Mouse (Mus musculus) 416B (cell line): ENCODE measurements around the gene Ttll11.

ENCODE experiments used
- DNase-seq: peaks from one replicate; pipeline ENCODE4 v3.0.0; 2011; ENCODE audit warnings: low read depth

Gene Ttll11

DNA sequence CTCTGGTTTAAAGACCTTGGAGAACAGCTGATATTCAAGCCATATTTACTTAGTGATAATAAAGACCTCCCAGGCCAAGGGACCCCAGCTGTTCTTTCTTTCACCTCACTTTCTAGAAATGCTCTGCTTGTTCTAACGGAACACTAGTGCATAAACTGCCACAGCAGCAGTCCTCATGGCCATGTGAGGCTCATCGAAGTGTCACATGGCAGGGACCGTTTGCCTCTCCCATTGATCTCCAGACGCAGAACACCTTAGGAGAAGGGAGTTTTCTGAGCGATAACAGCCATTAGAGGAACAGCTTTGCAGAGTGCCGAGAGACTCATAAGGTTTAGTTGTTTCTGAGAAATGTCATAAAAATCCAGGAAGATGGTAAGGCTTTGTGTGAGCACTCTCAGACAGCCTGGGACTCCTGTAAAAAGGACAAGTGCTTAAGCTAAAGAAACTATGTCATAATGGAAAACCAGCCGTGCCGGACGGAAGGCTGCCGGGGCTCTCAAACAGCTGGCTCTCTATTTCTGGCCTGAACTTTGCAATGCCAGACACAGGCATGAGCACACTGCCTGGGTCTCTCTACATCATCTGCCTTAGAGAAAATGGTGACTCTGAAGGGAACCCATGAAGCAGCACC is 13.7 kb downstream of the Ttll11 start:
- DNase-seq = no peak

DNA sequence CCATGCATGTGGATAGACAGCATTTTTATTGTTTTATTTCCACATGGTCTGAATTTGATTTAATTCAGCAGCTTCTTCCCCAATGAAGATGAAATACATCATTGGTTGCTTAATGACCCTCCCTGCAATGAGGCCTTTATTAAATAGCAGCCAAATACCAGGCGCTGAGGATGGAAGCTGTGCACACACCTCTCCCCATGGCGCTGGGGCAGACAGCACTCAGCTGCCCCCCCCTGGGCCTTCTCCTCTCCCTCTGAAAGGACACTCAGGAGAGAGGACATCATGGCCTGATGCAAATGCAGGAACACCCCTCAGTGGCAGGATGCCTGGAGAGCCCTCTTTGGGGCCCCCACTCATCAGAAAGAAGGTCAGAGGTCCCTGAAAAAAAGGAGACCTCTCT is 16.4 kb downstream of the Ttll11 start:
- DNase-seq = no peak

DNA sequence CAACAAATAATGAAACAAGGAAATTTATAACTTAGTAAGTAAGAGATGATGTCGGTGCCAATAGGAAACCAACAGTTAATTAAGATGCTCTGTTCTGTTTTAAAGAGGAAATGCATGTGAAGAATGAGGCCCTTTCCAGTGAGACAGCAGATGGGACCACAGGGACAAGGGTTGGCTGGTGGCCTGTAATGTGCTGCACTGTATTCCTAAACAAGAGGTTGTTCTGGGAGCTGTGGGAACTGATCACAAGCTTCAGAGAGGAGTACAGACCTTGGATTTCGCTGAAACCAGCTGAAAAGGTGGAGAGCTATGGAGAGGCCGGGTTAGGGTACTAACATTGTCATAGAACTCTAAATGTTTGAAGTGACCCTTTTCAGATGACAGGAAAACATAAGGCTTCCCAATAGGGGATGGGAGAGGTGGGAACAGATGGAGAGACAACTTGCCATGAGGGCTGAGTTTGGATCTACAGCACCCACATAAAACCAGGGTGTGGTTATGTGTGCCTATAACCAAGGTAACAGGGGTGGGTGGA is 18.1 kb downstream of the Ttll11 start:
- DNase-seq = no peak

DNA sequence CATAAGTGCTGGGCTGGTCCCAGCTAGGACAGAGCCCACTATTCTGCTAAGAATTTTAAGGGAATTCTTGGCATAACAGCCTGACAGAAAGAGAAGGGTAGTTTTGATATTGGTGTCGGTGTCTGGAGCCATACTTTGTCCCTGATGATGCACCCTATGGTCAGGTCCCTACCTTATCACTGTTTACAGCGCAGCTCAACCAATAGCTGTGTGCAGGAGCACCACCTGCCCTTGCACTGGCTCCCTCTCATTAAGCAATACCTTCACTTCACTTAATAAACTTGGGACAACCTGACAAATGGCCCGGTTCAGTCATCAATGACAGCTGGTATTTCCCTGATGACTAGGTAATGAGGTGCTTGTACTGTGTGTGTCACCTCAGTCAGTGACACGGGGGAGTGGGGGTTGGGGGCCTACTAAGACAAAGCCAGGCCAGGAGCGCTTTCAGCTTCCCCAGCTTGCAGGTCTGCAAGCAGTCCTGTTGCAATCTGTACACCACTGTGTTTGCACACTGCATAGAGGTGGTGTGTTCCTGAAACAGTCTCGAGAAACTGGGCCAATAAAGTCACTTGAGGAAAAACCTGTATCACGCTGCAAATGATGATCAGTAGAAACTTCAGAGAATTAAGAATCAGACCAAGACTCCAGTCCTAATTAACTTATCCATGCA is 22.1 kb downstream of the Ttll11 start:
- no peak for DNase-seq

DNA sequence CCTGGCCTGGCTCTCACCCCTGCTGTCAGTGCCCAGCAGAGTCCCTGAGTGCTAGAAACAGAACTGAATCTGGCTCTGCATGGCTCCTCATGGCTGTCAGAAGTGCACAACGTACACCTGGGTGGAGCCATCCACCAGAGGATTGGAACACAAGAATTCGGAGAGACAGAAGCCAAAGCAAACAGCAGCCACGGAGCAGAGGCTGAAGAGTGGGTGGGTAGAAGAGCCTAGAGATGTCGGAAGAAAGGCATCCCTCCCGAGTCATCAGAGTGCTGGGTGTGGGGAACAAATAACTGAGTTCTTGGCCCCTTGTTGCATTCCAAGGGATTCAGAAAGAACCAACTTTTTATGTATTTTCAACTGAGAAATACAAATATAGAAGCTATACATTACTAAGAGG is 24.5 kb downstream of the Ttll11 start:
- no peak for DNase-seq

DNA sequence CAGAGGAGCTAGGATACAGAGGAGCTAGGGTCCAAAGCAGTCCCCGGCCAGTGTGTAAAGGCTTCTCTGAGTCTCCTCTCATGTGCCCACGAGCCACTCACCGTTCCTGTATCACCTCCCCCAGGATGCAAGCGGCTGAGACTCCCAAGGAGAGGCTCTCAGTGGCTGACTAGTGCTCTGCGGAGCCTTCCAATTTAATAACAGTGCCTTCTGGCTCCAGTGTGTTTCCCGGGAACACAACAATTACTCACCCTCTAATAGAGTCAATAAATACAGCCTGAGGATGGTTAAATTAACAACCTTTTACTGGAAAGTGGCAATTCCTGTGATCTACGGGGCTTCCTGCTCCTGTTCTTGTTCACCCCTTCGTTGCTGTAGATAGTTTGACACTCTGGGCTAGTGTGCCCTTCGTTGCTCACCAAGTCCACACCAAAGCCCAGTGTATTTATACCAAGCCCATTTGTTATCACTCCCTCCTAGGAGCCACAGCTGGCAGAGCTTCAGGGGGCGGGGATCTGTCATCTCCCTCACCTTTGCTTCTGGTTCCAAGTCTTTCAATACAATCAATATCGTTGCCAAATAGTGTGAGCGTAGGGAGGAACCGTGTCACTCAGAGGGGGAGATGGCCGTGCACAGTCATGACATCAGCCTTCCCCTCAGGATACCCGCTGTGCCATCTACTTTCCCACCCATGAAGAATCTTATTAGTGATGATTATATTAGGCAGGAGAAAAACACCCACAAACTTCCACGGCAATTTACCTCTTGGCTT is 27.3 kb downstream of the Ttll11 start:
- DNase-seq = no peak

DNA sequence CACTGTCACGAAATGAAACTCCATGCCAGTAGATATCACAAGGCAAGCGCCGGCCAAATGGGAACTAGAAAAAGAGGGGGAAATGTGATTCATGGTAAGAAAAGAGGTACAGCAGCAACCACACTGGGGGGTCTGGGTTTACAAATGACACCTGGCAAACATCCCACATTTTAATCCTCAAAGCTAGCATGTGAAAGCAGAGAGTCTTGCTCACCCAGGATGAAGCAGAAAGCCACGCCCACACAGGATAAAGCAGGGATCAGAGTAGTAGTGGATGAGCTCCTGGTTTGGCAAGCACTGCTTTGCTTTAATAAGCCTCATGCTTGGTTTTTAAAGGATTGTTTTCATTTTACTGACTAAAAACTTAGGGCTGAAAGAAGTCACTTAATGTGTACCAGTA is 34.8 kb downstream of the Ttll11 start:
- DNase-seq = no peak

DNA sequence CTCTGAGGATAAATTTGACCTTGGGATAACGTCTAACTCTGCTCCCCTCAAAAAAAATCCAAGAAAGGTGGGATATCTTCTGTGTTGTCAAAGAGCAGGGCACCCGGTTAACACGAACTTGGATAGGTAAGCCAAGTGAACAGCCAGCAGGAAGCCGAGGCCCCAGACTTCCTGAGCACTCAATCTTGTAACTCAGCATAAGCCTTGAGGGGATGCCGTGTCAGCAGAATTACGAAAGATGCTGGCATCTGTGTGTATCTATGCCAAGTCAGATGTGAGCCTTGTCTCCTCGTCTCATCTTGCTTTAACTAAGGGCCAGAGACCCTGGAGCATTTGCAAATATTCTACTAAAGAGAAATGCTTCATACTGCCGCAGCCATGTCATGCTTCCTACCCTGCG is 36.8 kb downstream of the Ttll11 start:
- peak; percentile 50 for DNase-seq

DNA sequence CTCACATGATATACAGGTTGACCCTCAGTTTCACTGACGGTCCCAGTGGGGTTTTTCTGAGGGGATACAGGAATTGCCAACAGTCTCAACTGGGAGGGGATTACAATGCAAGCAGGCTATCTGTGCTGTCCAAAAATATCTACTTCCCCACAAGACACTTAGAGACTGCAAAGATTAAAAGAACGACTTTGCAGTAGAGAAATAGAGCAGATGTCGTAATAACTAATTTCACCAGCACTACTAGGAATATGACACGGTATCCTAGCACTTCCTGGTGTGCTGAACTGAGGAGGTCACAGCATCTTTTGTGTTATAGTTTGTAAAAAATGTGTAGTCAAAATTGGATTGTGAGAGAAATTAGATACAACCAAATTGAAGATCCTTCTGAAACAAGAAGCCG is 44.7 kb downstream of the Ttll11 start:
- no peak for DNase-seq

DNA sequence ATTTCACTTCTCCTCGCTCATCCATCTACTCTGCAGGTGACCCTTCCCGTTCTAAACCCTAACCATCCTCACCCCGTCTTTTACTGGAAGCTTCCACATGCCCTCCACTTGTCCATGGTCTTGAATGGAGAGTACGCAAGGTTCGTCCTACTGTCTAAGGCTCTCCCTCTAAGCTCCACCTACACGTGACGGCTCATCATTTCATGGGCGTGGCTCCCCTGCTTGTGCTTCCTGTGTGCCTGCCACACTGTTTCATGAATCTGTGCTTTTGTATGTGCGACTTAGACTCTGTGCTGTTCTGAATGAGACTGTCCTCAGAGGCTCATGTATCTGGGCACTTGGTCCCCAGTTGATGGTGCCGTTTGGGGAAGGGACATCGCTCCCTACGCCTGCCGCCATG is 46.6 kb downstream of the Ttll11 start:
- DNase-seq = no peak

DNA sequence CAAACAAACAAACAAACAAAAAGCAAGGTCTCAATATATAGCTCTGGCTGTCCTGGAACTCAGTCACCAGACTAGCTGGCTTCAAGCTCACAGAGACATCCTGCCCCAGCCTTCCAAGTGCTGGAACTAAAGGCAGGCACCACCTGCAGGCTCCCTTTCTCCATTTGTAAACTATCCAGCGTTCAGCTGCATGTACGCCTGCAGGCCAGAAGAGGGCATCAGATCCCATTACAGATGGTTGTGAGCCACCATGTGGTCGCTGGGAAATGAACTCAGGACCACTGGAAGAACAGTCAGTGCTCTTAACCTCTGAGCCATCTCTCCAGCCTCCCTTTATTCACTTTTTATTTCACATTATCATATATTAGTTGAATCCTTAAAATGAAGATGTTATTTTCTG is 48.1 kb downstream of the Ttll11 start:
- DNase-seq = peak; percentile 20

DNA sequence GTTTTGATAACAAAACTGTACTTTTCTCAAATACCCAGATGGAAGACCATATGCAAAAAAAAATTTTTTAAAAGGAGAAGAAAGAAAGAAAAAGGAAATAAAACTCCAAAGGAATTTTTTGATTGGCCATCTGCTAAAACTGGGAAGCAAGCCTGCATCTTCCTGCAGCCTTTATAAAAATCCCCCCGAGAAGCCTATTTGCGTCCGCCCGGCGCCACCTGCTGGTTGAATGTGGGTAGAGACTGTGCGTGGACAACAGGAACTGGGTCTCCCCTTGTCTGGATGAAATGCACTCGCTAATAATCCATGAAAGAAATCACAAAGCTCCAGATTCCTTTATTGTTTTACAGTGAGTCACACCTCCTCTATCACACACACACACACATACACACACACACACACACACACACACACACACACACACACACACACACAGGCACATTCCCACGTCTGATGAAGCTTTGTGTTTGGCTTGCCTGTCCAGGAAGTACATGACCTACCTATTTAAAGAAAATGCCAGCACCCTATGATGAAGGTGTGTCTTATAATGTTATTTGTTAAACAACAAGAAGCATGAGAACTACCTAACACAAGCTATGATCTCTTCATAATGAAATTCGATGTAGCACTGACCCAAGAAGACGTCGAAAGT is 49.1 kb downstream of the Ttll11 start:
- DNase-seq = peak; percentile 57

DNA sequence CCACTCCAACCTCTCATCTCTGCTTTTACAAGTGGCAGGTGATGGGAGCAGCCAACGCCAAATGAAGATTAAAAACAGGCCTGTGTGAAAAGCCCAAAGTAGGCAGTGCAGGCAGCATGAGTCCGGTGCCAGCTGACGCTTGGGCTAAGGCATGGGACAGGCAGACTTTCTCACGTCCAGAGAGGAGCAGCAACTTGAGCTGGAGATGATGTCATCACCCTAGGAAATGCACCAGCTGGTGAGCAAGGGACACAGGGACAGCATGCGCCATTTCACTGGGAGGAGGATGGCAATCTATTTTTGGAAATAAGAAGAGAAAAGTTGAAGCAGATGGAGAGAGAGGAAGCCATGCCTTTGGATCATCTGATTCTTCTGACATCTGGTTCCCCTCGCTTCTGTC is 51.6 kb downstream of the Ttll11 start:
- DNase-seq = no peak

DNA sequence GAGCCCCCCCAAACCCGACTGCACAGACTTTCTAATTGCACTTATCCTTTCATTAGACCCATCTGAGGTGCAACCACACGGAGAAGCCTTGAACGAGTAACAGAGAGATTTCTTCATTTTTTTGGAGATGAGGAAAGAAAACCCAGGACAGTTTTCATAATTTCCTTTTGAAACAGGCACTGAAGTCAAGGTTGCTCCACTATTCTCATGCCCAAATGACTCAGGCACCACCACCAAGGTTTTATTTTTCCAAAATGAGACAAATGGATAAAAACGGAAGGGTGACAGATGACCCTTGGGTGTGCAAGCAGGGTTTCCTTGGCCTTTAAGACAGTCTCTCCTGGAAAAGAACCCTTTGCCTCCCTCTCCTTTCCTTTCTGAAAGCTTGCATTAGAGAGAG is 54.8 kb downstream of the Ttll11 start:
- DNase-seq = peak; percentile 24

DNA sequence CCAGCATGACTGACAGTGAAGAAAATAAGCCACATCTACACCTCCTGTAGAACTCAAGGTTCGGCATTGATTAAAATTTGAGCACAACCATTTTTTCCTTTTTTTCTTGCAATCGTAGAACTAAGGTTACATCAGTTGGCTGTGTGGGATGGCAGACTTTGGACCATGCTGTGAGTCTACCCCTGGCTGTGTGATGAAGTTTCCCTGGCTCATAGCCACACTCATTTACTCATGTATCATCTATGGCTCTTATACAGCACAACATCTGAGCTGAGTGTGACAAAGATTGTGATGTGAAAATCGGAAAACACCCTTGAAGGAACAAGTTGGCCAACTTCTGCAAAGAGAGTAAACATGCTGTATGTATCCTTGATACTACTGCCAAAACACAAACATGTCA is 56.8 kb downstream of the Ttll11 start:
- DNase-seq = no peak

DNA sequence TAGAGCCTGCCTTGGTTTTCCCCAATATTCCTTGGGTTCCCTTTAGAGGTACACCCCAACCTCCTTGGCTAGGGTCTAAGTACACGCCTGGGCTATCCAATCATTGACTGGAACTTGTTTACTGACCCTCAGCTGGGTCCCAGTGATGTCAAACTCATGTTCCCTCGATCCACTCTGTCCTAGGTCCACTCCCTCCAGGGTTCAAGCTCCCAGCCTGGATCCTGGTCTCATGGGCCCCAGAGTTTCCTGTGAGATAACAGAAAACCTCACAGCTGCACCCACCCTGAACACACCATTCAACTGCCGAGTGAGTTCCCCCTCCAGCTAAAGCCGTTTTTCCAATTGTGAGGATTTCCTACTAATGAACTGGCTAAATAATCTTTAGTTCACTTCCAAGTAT is 67.6 kb downstream of the Ttll11 start:
- DNase-seq = no peak

DNA sequence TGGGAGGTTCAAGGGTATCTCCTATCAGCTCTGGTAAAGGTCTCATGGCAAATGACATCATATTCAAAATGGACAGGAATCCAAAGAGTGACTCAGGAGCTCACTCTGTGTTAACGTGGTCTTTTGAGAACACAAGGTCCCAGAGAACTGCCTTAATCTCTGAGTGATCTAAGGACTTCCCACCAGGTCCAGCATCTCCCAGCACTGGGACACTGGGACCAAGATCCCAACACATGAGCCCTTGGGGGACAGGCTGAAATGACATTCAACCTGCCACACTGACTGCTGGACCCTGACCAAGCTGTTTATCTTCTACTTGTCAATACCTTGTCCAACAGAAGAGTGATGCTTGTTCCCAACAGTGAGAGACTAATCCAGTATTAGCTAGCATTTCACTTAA is 68.0 kb downstream of the Ttll11 start:
- DNase-seq = no peak

DNA sequence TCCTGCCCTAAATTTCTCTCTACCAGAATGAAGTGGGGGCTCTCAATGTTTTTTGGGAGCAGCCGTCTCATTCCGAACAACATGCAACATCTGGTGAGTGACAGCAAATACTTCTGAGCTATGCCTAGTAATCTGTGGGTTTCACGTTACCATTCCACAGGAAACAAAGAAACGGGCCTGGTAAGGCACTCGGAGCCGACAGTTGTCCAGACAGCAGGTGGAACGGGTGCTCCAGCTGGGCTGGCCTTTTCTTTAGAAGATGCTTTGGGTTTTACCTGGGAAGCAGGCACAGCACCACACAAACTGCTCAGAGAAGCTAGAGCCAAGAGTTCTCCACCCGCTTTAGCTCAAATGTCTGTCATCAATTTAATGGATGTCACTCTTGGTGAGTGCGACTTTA is 69.0 kb downstream of the Ttll11 start:
- no peak for DNase-seq

DNA sequence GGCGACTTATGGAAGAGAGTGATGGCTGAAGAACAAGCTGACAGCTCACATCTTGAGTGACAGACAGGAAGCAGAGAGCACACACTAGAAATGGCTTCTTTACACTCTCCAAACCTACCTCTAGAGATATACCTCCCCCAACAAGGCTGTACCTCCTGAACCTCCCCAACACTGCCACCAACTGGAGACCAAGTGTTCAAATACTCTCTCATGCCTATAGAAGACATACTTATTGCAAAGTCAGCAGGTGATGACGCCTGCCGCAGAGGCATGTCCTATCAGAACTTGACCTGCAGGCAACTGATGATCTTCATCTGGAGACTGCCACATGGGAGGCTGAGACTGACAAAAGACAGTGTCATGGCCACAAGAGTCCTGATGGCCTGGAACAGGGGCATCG is 70.4 kb downstream of the Ttll11 start:
- DNase-seq = no peak

DNA sequence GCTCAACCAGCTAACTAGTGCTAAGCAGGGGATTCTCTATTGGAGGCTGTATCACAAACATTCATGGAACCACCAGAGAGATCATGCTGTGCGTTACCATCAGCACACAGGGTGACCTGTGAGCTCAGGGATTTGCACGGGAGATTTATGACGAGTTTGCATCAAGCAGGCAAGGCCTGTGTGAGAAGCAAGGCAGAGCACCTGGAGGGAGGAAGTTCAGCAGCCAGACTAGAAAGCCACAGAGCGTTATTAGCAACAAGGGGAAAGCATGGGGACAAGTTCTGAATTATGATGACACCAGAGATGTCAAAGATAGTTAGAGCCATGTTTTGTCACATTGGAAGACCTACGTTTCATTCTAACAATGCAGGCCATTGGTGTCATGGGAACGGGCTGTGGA is 72.1 kb downstream of the Ttll11 start:
- no peak for DNase-seq

DNA sequence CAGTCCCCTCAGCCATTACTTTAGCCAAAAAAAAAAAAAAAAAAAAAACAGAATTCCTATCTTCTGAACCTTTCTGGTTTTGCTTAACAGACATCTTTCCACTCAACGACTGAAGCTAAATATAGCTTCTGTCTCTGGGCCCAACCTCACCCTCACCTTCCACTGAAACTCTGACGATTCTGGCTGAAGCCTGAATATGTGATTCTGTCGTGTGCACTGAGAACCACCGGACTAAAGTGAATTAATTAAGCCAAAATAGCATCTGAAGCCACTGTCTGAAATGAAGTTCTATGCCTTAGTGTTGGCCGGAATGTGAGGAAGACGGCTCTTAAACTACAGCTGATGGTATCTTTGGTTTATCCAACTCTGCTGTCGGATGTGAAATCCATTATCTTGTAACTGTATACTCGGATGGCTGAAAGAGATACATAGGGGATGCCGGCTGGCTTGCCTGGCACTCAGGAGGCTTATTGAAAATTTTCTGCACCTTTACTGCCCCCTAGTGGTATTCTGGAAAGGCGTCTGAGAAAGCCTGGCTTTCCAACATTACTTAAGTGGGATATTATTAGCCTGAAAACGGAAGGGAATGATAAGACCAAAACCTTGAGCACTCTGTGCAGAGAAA is 73.4 kb downstream of the Ttll11 start:
- peak; percentile 79 for DNase-seq

DNA sequence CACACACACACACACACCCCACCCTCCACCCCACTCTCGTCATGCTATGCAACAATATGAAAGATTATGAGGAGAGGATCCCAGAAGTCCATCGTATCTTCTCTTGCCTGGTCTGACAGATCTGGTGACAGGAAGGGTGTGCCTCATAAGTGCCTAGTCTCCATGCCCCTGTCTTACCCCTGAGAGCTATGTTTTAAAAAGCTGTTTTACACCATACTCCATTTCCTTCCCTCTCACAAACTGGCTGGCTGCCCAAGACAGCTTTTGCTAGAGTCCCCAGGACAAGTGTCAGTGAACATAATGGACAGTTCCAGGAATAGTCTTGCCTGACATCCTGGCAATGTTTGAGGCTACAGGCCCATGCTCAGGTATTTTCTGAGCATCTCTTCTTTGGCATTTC is 78.9 kb downstream of the Ttll11 start:
- DNase-seq = peak; percentile 56
